Mouse (Mus musculus): ENCODE measurements at regions not wholly inside any gene's neighbourhood (a gene's known extent, or its start where the extent isn't known, plus 50 kb on each side); places are given as distances from the start of the nearest gene placed in this dataset.

- DNase-seq (ENCODE audit: low spot score): no peak
- ATAC-seq (ENCODE audit: extremely low read depth, insufficient number of reproducible peaks, low FRiP score, poor library complexity, severe bottlenecking): no peak
Observed at GRCm38 (mm10) chr9:90892816-90893215, 469.4 kb upstream of the Zic4 start.

GRCm38 (mm10) chr9:90903557-90903956, 458.7 kb upstream of the Zic4 start:
- H3K4me1 ChIP-seq (ENCODE audit: insufficient read depth, low read depth, low read length): no peaks in the 10 kb centered on the region
- TF ChIP-seq GATA2 (IDR thresholded peaks at IDR 0.05; ENCODE audit: borderline replicate concordance, low read depth, low read length) (no peak), GATA1 (IDR thresholded peaks at IDR 0.05; ENCODE audit: borderline replicate concordance, low read length) (no peak), TAL1 (conservative IDR thresholded peaks at IDR 0.05; ENCODE audit: low read depth, low read length) (no peak), CTCF (IDR thresholded peaks at IDR 0.05; ENCODE audit: low read depth, low read length) (no peak), POLR2AphosphoS5 (IDR thresholded peaks at IDR 0.05; ENCODE audit: insufficient replicate concordance, low read depth, low read length) (no peak)
- H3K9me3 ChIP-seq (replicated peaks): peaks cover 18% of the 10 kb centered on the region
- no peak overlapping the region for H3K4me3 ChIP-seq (ENCODE audit: low read depth, low read length)
- no peaks in the 10 kb centered on the region for H3K27me3 ChIP-seq (ENCODE audit: insufficient read depth, low read length)
- ATAC-seq (ENCODE audit: extremely low read depth, insufficient number of reproducible peaks, low FRiP score, poor library complexity, severe bottlenecking): no peak
- no peak for DNase-seq (ENCODE audit: low spot score)
- H3K36me3 ChIP-seq (replicated peaks): no peaks in the 10 kb centered on the region

More at GRCm38 (mm10) chr9:90892816-90893215, 469.4 kb upstream of the Zic4 start:
- TF ChIP-seq GATA1 (IDR thresholded peaks at IDR 0.05; ENCODE audit: borderline replicate concordance, low read length) (no peak), POLR2AphosphoS5 (IDR thresholded peaks at IDR 0.05; ENCODE audit: insufficient replicate concordance, low read depth, low read length) (no peak), GATA2 (IDR thresholded peaks at IDR 0.05; ENCODE audit: borderline replicate concordance, low read depth, low read length) (no peak), TAL1 (conservative IDR thresholded peaks at IDR 0.05; ENCODE audit: low read depth, low read length) (no peak), CTCF (IDR thresholded peaks at IDR 0.05; ENCODE audit: low read depth, low read length) (no peak)
- no peaks in the 10 kb centered on the region for H3K27me3 ChIP-seq (ENCODE audit: insufficient read depth, low read length)
- H3K4me3 ChIP-seq (ENCODE audit: low read depth, low read length): no peak overlapping the region
- no peaks in the 10 kb centered on the region for H3K4me1 ChIP-seq (ENCODE audit: insufficient read depth, low read depth, low read length)
- no peaks in the 10 kb centered on the region for H3K36me3 ChIP-seq (replicated peaks)
- H3K9me3 ChIP-seq (replicated peaks): peaks cover 4% of the 10 kb centered on the region

DNA sequence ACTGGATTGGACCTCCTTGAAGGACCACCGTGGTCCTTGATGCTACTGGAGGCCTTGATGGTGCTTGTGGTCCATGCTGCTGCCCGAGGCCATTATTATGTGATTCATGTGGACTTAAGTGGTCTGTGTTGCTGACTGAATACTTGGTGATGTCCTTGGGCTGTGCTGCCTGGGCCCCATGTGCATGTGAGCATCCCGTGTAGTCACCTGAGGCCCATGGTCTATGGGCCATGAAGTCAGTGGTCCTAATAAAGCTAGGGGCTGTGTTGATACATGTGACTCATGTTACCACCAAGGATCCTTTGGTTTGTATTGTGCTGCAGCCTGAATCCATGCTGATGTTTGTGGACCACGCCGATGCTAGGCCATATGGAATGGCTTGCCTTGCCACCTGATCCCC, 456.1 kb upstream of the Zic4 start:
- no peak for ATAC-seq (ENCODE audit: extremely low read depth, insufficient number of reproducible peaks, low FRiP score, poor library complexity, severe bottlenecking)
- no peak overlapping the region for H3K4me3 ChIP-seq (ENCODE audit: low read depth, low read length)

GRCm38 (mm10) chr9:90906684-90907083, 455.5 kb upstream of the Zic4 start:
- H3K27me3 ChIP-seq (ENCODE audit: insufficient read depth, low read length): no peaks in the 10 kb centered on the region
- DNase-seq (ENCODE audit: low spot score) (no peak), ATAC-seq (ENCODE audit: extremely low read depth, insufficient number of reproducible peaks, low FRiP score, poor library complexity, severe bottlenecking) (no peak)
- TF ChIP-seq POLR2AphosphoS5 (IDR thresholded peaks at IDR 0.05; ENCODE audit: insufficient replicate concordance, low read depth, low read length) (no peak), GATA2 (IDR thresholded peaks at IDR 0.05; ENCODE audit: borderline replicate concordance, low read depth, low read length) (no peak), GATA1 (IDR thresholded peaks at IDR 0.05; ENCODE audit: borderline replicate concordance, low read length) (no peak), CTCF (IDR thresholded peaks at IDR 0.05; ENCODE audit: low read depth, low read length) (no peak), TAL1 (conservative IDR thresholded peaks at IDR 0.05; ENCODE audit: low read depth, low read length) (no peak)
- peaks cover 13% of the 10 kb centered on the region for H3K9me3 ChIP-seq (replicated peaks)
- no peaks in the 10 kb centered on the region for H3K4me1 ChIP-seq (ENCODE audit: insufficient read depth, low read depth, low read length)
- no peaks in the 10 kb centered on the region for H3K36me3 ChIP-seq (replicated peaks)
- H3K4me3 ChIP-seq (ENCODE audit: low read depth, low read length): no peak overlapping the region

More for the DNA sequence above, 456.1 kb upstream of the Zic4 start:
- no peak for TF ChIP-seq GATA2 (IDR thresholded peaks at IDR 0.05; ENCODE audit: borderline replicate concordance, low read depth, low read length)
- TF ChIP-seq CTCF (IDR thresholded peaks at IDR 0.05; ENCODE audit: low read depth, low read length): no peak
- TF ChIP-seq TAL1 (conservative IDR thresholded peaks at IDR 0.05; ENCODE audit: low read depth, low read length): no peak
- no peak for TF ChIP-seq GATA1 (IDR thresholded peaks at IDR 0.05; ENCODE audit: borderline replicate concordance, low read length)
- no peak for TF ChIP-seq POLR2AphosphoS5 (IDR thresholded peaks at IDR 0.05; ENCODE audit: insufficient replicate concordance, low read depth, low read length)
- Histone ChIP-seq H3K9me3 (replicated peaks) (peaks cover 16% of the 10 kb centered on the region), H3K36me3 (replicated peaks) (no peaks in the 10 kb centered on the region), H3K4me1 (ENCODE audit: insufficient read depth, low read depth, low read length) (no peaks in the 10 kb centered on the region), H3K27me3 (ENCODE audit: insufficient read depth, low read length) (no peaks in the 10 kb centered on the region)
- DNase-seq (ENCODE audit: low spot score): no peak

GRCm38 (mm10) chr9:90954613-90955012, 407.6 kb upstream of the Zic4 start:
- H3K36me3 ChIP-seq (replicated peaks): no peaks in the 10 kb centered on the region
- no peak overlapping the region for H3K4me3 ChIP-seq (ENCODE audit: low read depth, low read length)
- TF ChIP-seq GATA1 (IDR thresholded peaks at IDR 0.05; ENCODE audit: borderline replicate concordance, low read length) (no peak), GATA2 (IDR thresholded peaks at IDR 0.05; ENCODE audit: borderline replicate concordance, low read depth, low read length) (no peak), POLR2AphosphoS5 (IDR thresholded peaks at IDR 0.05; ENCODE audit: insufficient replicate concordance, low read depth, low read length) (no peak)
- no peak for ATAC-seq (ENCODE audit: extremely low read depth, insufficient number of reproducible peaks, low FRiP score, poor library complexity, severe bottlenecking)
- peaks cover 3% of the 10 kb centered on the region; the same call in 1 of the 2 replicates for H3K9me3 ChIP-seq (replicated peaks)
- no peaks in the 10 kb centered on the region for H3K4me1 ChIP-seq (ENCODE audit: insufficient read depth, low read depth, low read length)
- no peak for DNase-seq (ENCODE audit: low spot score)
- H3K27me3 ChIP-seq (ENCODE audit: insufficient read depth, low read length): no peaks in the 10 kb centered on the region

- H3K4me1 ChIP-seq (ENCODE audit: insufficient read depth, low read depth, low read length): no peaks in the 10 kb centered on the region
- no peaks in the 10 kb centered on the region for H3K27me3 ChIP-seq (ENCODE audit: insufficient read depth, low read length)
- no peak overlapping the region for H3K4me3 ChIP-seq (ENCODE audit: low read depth, low read length)
- H3K9me3 ChIP-seq (replicated peaks): peaks cover 3% of the 10 kb centered on the region; the same call in 1 of the 2 replicates
- no peaks in the 10 kb centered on the region for H3K36me3 ChIP-seq (replicated peaks)
- no peak for ATAC-seq (ENCODE audit: extremely low read depth, insufficient number of reproducible peaks, low FRiP score, poor library complexity, severe bottlenecking)
- no peak for DNase-seq (ENCODE audit: low spot score)
- TF ChIP-seq CTCF (IDR thresholded peaks at IDR 0.05; ENCODE audit: low read depth, low read length) (no peak), POLR2AphosphoS5 (IDR thresholded peaks at IDR 0.05; ENCODE audit: insufficient replicate concordance, low read depth, low read length) (no peak), TAL1 (conservative IDR thresholded peaks at IDR 0.05; ENCODE audit: low read depth, low read length) (no peak), GATA1 (IDR thresholded peaks at IDR 0.05; ENCODE audit: borderline replicate concordance, low read length) (no peak), GATA2 (IDR thresholded peaks at IDR 0.05; ENCODE audit: borderline replicate concordance, low read depth, low read length) (no peak)
Observed at GRCm38 (mm10) chr9:90961436-90961835, 400.8 kb upstream of the Zic4 start.
